Mouse (Mus musculus): ENCODE results near the gene Ccdc34. TPM values are rescaled to one million over a fixed set of nuclear protein-coding genes. Genes with fewer than 3 reads are reported as not detected.

Ccdc34 gene
- polyA plus RNA-seq, 1 experiment, result 45.9 TPM

GRCm38 (mm10) chr2:110114133-110114532 is 96.5 kb downstream of the Ccdc34 start:
- Histone ChIP-seq H3K4me1 (ENCODE audit: control insufficient read depth, insufficient read depth, low read length) (no peaks in the 10 kb centered on the region), H3K27ac (ENCODE audit: insufficient read depth, low read length) (no peak overlapping the region), H3K9ac (ENCODE audit: low read depth, poor library complexity, severe bottlenecking) (no peak overlapping the region), H3K27me3 (ENCODE audit: control insufficient read depth, insufficient read depth, low read length, poor library complexity, severe bottlenecking) (no peaks in the 10 kb centered on the region), H3K36me3 (ENCODE audit: control insufficient read depth, insufficient read depth, low read length, poor library complexity, severe bottlenecking) (no peaks in the 10 kb centered on the region), H3K4me3 (ENCODE audit: low read depth, low read length) (no peak overlapping the region), H3K9me3 (replicated peaks; ENCODE audit: control insufficient read depth, insufficient read depth, low read length, poor library complexity, severe bottlenecking) (no peaks in the 10 kb centered on the region)
- TF ChIP-seq POLR2A (IDR thresholded peaks at IDR 0.05; ENCODE audit: insufficient read depth, low read length) (no peak), EP300 (IDR thresholded peaks at IDR 0.05; ENCODE audit: insufficient read depth, low read depth, low read length) (no peak), CTCF (IDR thresholded peaks at IDR 0.05; ENCODE audit: low read depth, low read length) (no peak)

GRCm38 (mm10) chr2:110129396-110129795 is 111.8 kb downstream of the Ccdc34 start:
- H3K36me3 ChIP-seq (ENCODE audit: control insufficient read depth, insufficient read depth, low read length, poor library complexity, severe bottlenecking), result no peaks in the 10 kb centered on the region
- no peak for TF ChIP-seq CTCF (IDR thresholded peaks at IDR 0.05; ENCODE audit: low read depth, low read length)
- no peak for TF ChIP-seq EP300 (IDR thresholded peaks at IDR 0.05; ENCODE audit: insufficient read depth, low read depth, low read length)
- TF ChIP-seq POLR2A (IDR thresholded peaks at IDR 0.05; ENCODE audit: insufficient read depth, low read length), result no peak
- H3K27ac ChIP-seq (ENCODE audit: insufficient read depth, low read length), result no peak overlapping the region
- no peaks in the 10 kb centered on the region for H3K27me3 ChIP-seq (ENCODE audit: control insufficient read depth, insufficient read depth, low read length, poor library complexity, severe bottlenecking)
- no peaks in the 10 kb centered on the region for H3K9me3 ChIP-seq (replicated peaks; ENCODE audit: control insufficient read depth, insufficient read depth, low read length, poor library complexity, severe bottlenecking)
- no peaks in the 10 kb centered on the region for H3K4me1 ChIP-seq (ENCODE audit: control insufficient read depth, insufficient read depth, low read length)
- H3K4me3 ChIP-seq (ENCODE audit: low read depth, low read length), result no peak overlapping the region
- no peak overlapping the region for H3K9ac ChIP-seq (ENCODE audit: low read depth, poor library complexity, severe bottlenecking)

GRCm38 (mm10) chr2:110131573-110131972 is 114.0 kb downstream of the Ccdc34 start:
- no peak overlapping the region for H3K27ac ChIP-seq (ENCODE audit: insufficient read depth, low read length)
- H3K4me1 ChIP-seq (ENCODE audit: control insufficient read depth, insufficient read depth, low read length), result no peaks in the 10 kb centered on the region
- H3K36me3 ChIP-seq (ENCODE audit: control insufficient read depth, insufficient read depth, low read length, poor library complexity, severe bottlenecking), result no peaks in the 10 kb centered on the region
- TF ChIP-seq EP300 (IDR thresholded peaks at IDR 0.05; ENCODE audit: insufficient read depth, low read depth, low read length), result no peak
- no peak for TF ChIP-seq POLR2A (IDR thresholded peaks at IDR 0.05; ENCODE audit: insufficient read depth, low read length)
- TF ChIP-seq CTCF (IDR thresholded peaks at IDR 0.05; ENCODE audit: low read depth, low read length), result no peak
- H3K9me3 ChIP-seq (replicated peaks; ENCODE audit: control insufficient read depth, insufficient read depth, low read length, poor library complexity, severe bottlenecking), result no peaks in the 10 kb centered on the region
- no peak overlapping the region for H3K4me3 ChIP-seq (ENCODE audit: low read depth, low read length)
- no peak overlapping the region for H3K9ac ChIP-seq (ENCODE audit: low read depth, poor library complexity, severe bottlenecking)
- no peaks in the 10 kb centered on the region for H3K27me3 ChIP-seq (ENCODE audit: control insufficient read depth, insufficient read depth, low read length, poor library complexity, severe bottlenecking)

DNA sequence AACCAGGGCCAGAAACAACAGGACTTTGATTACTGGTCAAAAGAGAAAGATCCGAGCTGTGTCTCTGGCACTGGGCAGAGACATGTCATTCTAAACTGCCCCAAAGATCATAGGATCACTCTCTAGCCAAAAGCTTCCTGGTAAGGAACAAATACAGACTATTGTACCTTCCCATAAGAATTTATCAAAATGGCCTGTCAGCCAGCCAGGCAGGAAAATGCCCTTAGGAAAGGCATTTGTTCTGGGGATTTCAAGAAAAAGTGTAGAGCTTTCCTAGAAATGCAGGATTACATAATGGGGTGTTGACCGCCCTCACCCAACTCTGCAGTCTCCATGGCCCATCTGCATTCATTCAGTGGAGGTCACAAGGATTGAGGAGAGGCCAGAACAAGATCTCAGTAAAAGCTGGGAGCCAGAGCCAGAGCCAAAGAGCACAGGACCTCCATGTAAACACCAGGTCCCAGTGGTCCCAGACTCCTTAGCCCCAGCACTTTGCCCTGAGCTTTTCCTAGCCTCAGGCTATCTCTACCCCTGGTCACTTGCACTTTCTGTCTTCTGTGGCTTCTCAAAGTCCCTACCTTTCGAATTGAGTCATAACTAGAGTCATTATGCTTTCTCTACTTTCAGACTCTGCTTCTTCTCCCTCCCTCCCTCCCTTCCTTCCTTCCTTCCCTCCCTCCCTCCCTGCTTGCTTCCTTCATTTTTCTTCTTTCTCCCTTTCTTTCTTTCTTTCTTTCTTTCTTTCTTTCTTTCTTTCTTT is 115.9 kb downstream of the Ccdc34 start:
- TF ChIP-seq POLR2A (IDR thresholded peaks at IDR 0.05; ENCODE audit: insufficient read depth, low read length) (no peak), EP300 (IDR thresholded peaks at IDR 0.05; ENCODE audit: insufficient read depth, low read depth, low read length) (no peak), CTCF (IDR thresholded peaks at IDR 0.05; ENCODE audit: low read depth, low read length) (no peak)
- Histone ChIP-seq H3K4me3 (ENCODE audit: low read depth, low read length) (no peak overlapping the region), H3K36me3 (ENCODE audit: control insufficient read depth, insufficient read depth, low read length, poor library complexity, severe bottlenecking) (no peaks in the 10 kb centered on the region), H3K4me1 (ENCODE audit: control insufficient read depth, insufficient read depth, low read length) (no peaks in the 10 kb centered on the region), H3K27me3 (ENCODE audit: control insufficient read depth, insufficient read depth, low read length, poor library complexity, severe bottlenecking) (no peaks in the 10 kb centered on the region), H3K9ac (ENCODE audit: low read depth, poor library complexity, severe bottlenecking) (no peak overlapping the region), H3K9me3 (replicated peaks; ENCODE audit: control insufficient read depth, insufficient read depth, low read length, poor library complexity, severe bottlenecking) (no peaks in the 10 kb centered on the region), H3K27ac (ENCODE audit: insufficient read depth, low read length) (no peak overlapping the region)

DNA sequence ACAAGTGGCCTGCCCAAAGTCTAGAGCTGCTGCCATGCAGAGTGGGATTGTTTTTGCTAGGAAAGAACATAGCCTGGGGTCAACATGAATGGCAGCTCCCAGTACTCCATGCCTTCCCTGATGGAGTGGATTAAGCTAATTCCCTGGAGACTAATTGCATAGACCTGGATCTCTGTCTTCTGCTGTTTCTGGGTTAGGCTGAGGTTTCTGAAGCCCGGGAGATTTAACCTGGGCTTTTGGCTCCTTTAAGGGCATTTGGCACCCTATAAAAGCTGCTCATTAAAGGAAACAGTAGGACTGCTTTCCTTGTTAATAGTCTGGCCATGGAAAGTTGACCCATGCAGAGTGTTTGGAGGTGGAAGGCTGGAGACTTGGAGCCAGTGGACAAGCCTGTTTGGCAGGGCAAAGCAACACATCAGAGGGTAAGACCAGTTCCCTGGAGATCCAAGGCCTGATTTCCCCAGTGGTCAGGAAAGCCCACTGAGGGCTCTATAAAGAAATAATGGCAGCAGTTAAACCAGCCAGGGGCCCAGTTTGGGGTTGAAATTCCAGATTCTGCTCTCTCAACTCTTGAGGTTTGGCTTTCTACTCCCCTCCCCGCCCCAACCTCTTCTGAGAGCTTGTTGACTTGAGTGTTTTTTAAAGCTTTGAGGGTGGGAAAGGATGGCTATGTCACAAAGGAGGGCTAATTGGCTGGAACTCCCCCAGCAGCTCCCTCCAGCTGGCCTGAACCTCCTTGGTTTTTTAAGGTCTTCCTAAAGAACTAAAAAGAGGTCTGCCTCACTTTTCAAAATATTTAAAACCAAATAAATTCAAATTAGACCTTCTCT is 117.4 kb downstream of the Ccdc34 start:
- no peak for TF ChIP-seq POLR2A (IDR thresholded peaks at IDR 0.05; ENCODE audit: insufficient read depth, low read length)
- no peak for TF ChIP-seq CTCF (IDR thresholded peaks at IDR 0.05; ENCODE audit: low read depth, low read length)
- no peak for TF ChIP-seq EP300 (IDR thresholded peaks at IDR 0.05; ENCODE audit: insufficient read depth, low read depth, low read length)
- H3K27me3 ChIP-seq (ENCODE audit: control insufficient read depth, insufficient read depth, low read length, poor library complexity, severe bottlenecking), result no peaks in the 10 kb centered on the region
- H3K4me3 ChIP-seq (ENCODE audit: low read depth, low read length), result no peak overlapping the region
- H3K27ac ChIP-seq (ENCODE audit: insufficient read depth, low read length), result no peak overlapping the region
- no peaks in the 10 kb centered on the region for H3K36me3 ChIP-seq (ENCODE audit: control insufficient read depth, insufficient read depth, low read length, poor library complexity, severe bottlenecking)
- no peaks in the 10 kb centered on the region for H3K4me1 ChIP-seq (ENCODE audit: control insufficient read depth, insufficient read depth, low read length)
- no peak overlapping the region for H3K9ac ChIP-seq (ENCODE audit: low read depth, poor library complexity, severe bottlenecking)
- H3K9me3 ChIP-seq (replicated peaks; ENCODE audit: control insufficient read depth, insufficient read depth, low read length, poor library complexity, severe bottlenecking), result no peaks in the 10 kb centered on the region

GRCm38 (mm10) chr2:110137291-110137690 is 119.7 kb downstream of the Ccdc34 start:
- Histone ChIP-seq H3K9me3 (replicated peaks; ENCODE audit: control insufficient read depth, insufficient read depth, low read length, poor library complexity, severe bottlenecking) (no peaks in the 10 kb centered on the region), H3K27me3 (ENCODE audit: control insufficient read depth, insufficient read depth, low read length, poor library complexity, severe bottlenecking) (no peaks in the 10 kb centered on the region), H3K36me3 (ENCODE audit: control insufficient read depth, insufficient read depth, low read length, poor library complexity, severe bottlenecking) (no peaks in the 10 kb centered on the region), H3K27ac (ENCODE audit: insufficient read depth, low read length) (no peak overlapping the region), H3K4me3 (ENCODE audit: low read depth, low read length) (no peak overlapping the region), H3K9ac (ENCODE audit: low read depth, poor library complexity, severe bottlenecking) (no peak overlapping the region), H3K4me1 (ENCODE audit: control insufficient read depth, insufficient read depth, low read length) (no peaks in the 10 kb centered on the region)
- no peak for TF ChIP-seq EP300 (IDR thresholded peaks at IDR 0.05; ENCODE audit: insufficient read depth, low read depth, low read length)
- TF ChIP-seq POLR2A (IDR thresholded peaks at IDR 0.05; ENCODE audit: insufficient read depth, low read length), result no peak
- no peak for TF ChIP-seq CTCF (IDR thresholded peaks at IDR 0.05; ENCODE audit: low read depth, low read length)

Data from ES-Bruce4 (cell line).